Mouse (Mus musculus): ENCODE results near the gene Rtn4r.

- TF ChIP-seq ZC3H11A (IDR thresholded peaks at IDR 0.05; ENCODE audit: borderline replicate concordance, low read depth, low read length) (no peak), CHD2 (IDR thresholded peaks at IDR 0.05; ENCODE audit: low read depth, low read length) (no peak), ZNF384 (IDR thresholded peaks at IDR 0.05; ENCODE audit: low read depth, low read length) (no peak), MAFK (IDR thresholded peaks at IDR 0.05; ENCODE audit: insufficient read depth, low read depth, low read length) (no peak), HCFC1 (IDR thresholded peaks at IDR 0.05; ENCODE audit: borderline replicate concordance, insufficient read depth, low read length) (no peak)
Measured at GRCm38 (mm10) chr16:18145341-18145867, 18.0 kb downstream of the Rtn4r start.
